ENCODE assay signal across 23 mouse cellular contexts in genomic region chr17:15970481-15971350, GRCm38 (mm10).
DNase-seq lines count a peak whose midpoint lies in the region; ATAC-seq and TF ChIP-seq lines count a peak whose summit lies in the region.
"Had no signal": no experiment of that assay in that cellular context is flagged by ENCODE, and none has a peak within 500 bp of the region (broad histone marks: within the 10 kb centered on the region; RNA-seq: fewer than 3 reads in every experiment).

No protein-coding gene starts in this region.

- peak; percentile 28; the same call in 1 of the 2 replicates for ATAC-seq in kidney, embryonic 14.5 days (ENCODE audit: low FRiP score, low TSS enrichment)
- ATAC-seq in kidney, embryonic 15.5 days (replicated peaks; ENCODE audit: low FRiP score): no peak; the same call in 1 of the 2 replicates
- ATAC-seq in lung, postnatal 0 days: peak; percentile 37
- ATAC-seq in intestine, embryonic 16.5 days: peak; percentile 76
- ATAC-seq: forebrain, embryonic 14.5 days; hindbrain, postnatal 0 days; Patski had no signal

- TF ChIP-seq POLR2A in lung, adult 2 months (IDR thresholded peaks at IDR 0.05; ENCODE audit: borderline replicate concordance, extremely low read depth, low read depth, low read length): no peak

- WGBS in kidney, embryonic 14.5 days: 54% methylated on average over 6 of the region's 6 CpGs
- 48% methylated on average over 6 of the region's 6 CpGs for WGBS in kidney, embryonic 15.5 days
- WGBS in lung, postnatal 0 days: 29% methylated on average over 6 of the region's 6 CpGs
- 46% methylated on average over 6 of the region's 6 CpGs for WGBS in lung, adult 2 months
- 33% methylated on average over 6 of the region's 6 CpGs for WGBS in intestine, embryonic 16.5 days

- no peak overlapping the region for H3K9ac ChIP-seq in kidney, embryonic 14.5 days (ENCODE audit: low read depth, low read length)
- H3K9ac ChIP-seq in kidney, embryonic 15.5 days: no peak overlapping the region
- no peak overlapping the region for H3K9ac ChIP-seq in lung, postnatal 0 days (replicated peaks; ENCODE audit: low read depth)
- H3K9ac ChIP-seq in intestine, embryonic 16.5 days (ENCODE audit: low read depth, low read length): no peak overlapping the region
- H3K9ac ChIP-seq: limb, embryonic 15.5 days; liver, embryonic 14.5 days; neural tube, embryonic 15.5 days had no signal

- H3K4me2 ChIP-seq in kidney, embryonic 14.5 days (replicated peaks; ENCODE audit: low read depth, low read length): no peak overlapping the region
- H3K4me2 ChIP-seq in kidney, embryonic 15.5 days: no peak overlapping the region
- H3K4me2 ChIP-seq in lung, postnatal 0 days (replicated peaks; ENCODE audit: low read depth, low read length): no peak overlapping the region
- H3K4me2 ChIP-seq in intestine, embryonic 16.5 days (ENCODE audit: low read depth, low read length): no peak overlapping the region
- H3K4me2 ChIP-seq: limb, embryonic 15.5 days; neural tube, embryonic 15.5 days had no signal

- TF ChIP-seq CTCF in lung, postnatal 0 days (IDR thresholded peaks at IDR 0.05): no peak
- TF ChIP-seq CTCF in lung, adult 2 months (IDR thresholded peaks at IDR 0.05; ENCODE audit: insufficient read depth, low read length): no peak

- DNase-seq in lung, postnatal 0 days (ENCODE audit: low spot score): peak; percentile 33
- DNase-seq in lung, adult 2 months: no peak
- DNase-seq in urinary bladder, adult 2 months (ENCODE audit: low spot score): no peak
- no peak for DNase-seq in cerebellum, adult 8-10 months
- DNase-seq: adrenal gland, adult 2 months; cerebellum, adult 18-20 months; gastrocnemius, adult 2 months; kidney, adult 2 months; layer of hippocampus, adult 9-11 months; left cerebral cortex, postnatal 4 days; right cerebral cortex, adult 18-20 months; right cerebral cortex, postnatal 4 days had no signal

- no peaks in the 10 kb centered on the region for H3K36me3 ChIP-seq in kidney, embryonic 14.5 days (ENCODE audit: control insufficient read depth, insufficient read depth, low read length)
- H3K36me3 ChIP-seq in kidney, embryonic 15.5 days: no peaks in the 10 kb centered on the region
- H3K36me3 ChIP-seq in lung, postnatal 0 days (ENCODE audit: insufficient read depth, low read length): no peaks in the 10 kb centered on the region
- H3K36me3 ChIP-seq in intestine, embryonic 16.5 days (ENCODE audit: control insufficient read depth, insufficient read depth, low read length): no peaks in the 10 kb centered on the region
- H3K36me3 ChIP-seq: limb, embryonic 15.5 days; neural tube, embryonic 15.5 days had no signal

- no peak overlapping the region for H3K27ac ChIP-seq in kidney, embryonic 14.5 days (ENCODE audit: low read depth, low read length)
- no peak overlapping the region for H3K27ac ChIP-seq in kidney, embryonic 15.5 days
- no peak overlapping the region for H3K27ac ChIP-seq in lung, postnatal 0 days (ENCODE audit: low read length)
- H3K27ac ChIP-seq in intestine, embryonic 16.5 days (ENCODE audit: low read length): no peak overlapping the region
- H3K27ac ChIP-seq: gastrocnemius, adult 2 months; hindbrain, postnatal 0 days; left cerebral cortex, adult 2 months; limb, embryonic 15.5 days; liver, embryonic 14.5 days; macrophage; neural tube, embryonic 15.5 days had no signal

- no peaks in the 10 kb centered on the region for H3K4me1 ChIP-seq in kidney, embryonic 14.5 days (ENCODE audit: control insufficient read depth, insufficient read depth, low read length)
- H3K4me1 ChIP-seq in kidney, embryonic 15.5 days: no peaks in the 10 kb centered on the region
- H3K4me1 ChIP-seq in lung, postnatal 0 days (ENCODE audit: insufficient read depth, low read depth, low read length): no peaks in the 10 kb centered on the region
- H3K4me1 ChIP-seq in lung, adult 2 months (ENCODE audit: control insufficient read depth, insufficient read depth, low read length): no peaks in the 10 kb centered on the region
- no peaks in the 10 kb centered on the region for H3K4me1 ChIP-seq in intestine, embryonic 16.5 days (ENCODE audit: control insufficient read depth, insufficient read depth, low read length)
- H3K4me1 ChIP-seq: limb, embryonic 15.5 days; neural tube, embryonic 15.5 days had no signal

- no peak for TF ChIP-seq EP300 in lung, postnatal 0 days (IDR thresholded peaks at IDR 0.05)

- H3K27me3 ChIP-seq in kidney, embryonic 14.5 days (ENCODE audit: control insufficient read depth, insufficient read depth, low read length): no peaks in the 10 kb centered on the region
- H3K27me3 ChIP-seq in kidney, embryonic 15.5 days: no peaks in the 10 kb centered on the region
- no peaks in the 10 kb centered on the region for H3K27me3 ChIP-seq in lung, postnatal 0 days (replicated peaks; ENCODE audit: insufficient read depth, low read length)
- H3K27me3 ChIP-seq in intestine, embryonic 16.5 days (replicated peaks; ENCODE audit: control insufficient read depth, insufficient read depth, low read length): no peaks in the 10 kb centered on the region
- H3K27me3 ChIP-seq: limb, embryonic 15.5 days; neural tube, embryonic 15.5 days had no signal

- no peak overlapping the region for H3K4me3 ChIP-seq in kidney, embryonic 14.5 days (ENCODE audit: low read length)
- H3K4me3 ChIP-seq in kidney, embryonic 15.5 days (replicated peaks): no peak overlapping the region
- no peak overlapping the region for H3K4me3 ChIP-seq in lung, postnatal 0 days (ENCODE audit: low read depth, low read length)
- no peak overlapping the region for H3K4me3 ChIP-seq in lung, adult 2 months (replicated peaks; ENCODE audit: extremely low read depth, low read depth, low read length)
- no peak overlapping the region for H3K4me3 ChIP-seq in intestine, embryonic 16.5 days (ENCODE audit: low read length)
- H3K4me3 ChIP-seq: gastrocnemius, adult 2 months; left cerebral cortex, adult 2 months; limb, embryonic 15.5 days; neural tube, embryonic 15.5 days had no signal

- H3K9me3 ChIP-seq in kidney, embryonic 14.5 days (ENCODE audit: control insufficient read depth, low read length): no peaks in the 10 kb centered on the region
- H3K9me3 ChIP-seq in kidney, embryonic 15.5 days (replicated peaks): no peaks in the 10 kb centered on the region
- H3K9me3 ChIP-seq in lung, postnatal 0 days (ENCODE audit: low read length): no peaks in the 10 kb centered on the region
- no peaks in the 10 kb centered on the region for H3K9me3 ChIP-seq in intestine, embryonic 16.5 days (ENCODE audit: control insufficient read depth, low read length)
- H3K9me3 ChIP-seq: limb, embryonic 15.5 days; neural tube, embryonic 15.5 days had no signal
